Mouse (Mus musculus) cortical plate, adult 2 months (tissue): ENCODE measurements at regions not wholly inside any gene's neighbourhood (a gene's known extent, or its start where the extent isn't known, plus 50 kb on each side); places are given as distances from the start of the nearest gene placed in this dataset.

Experiments
- CTCF ChIP-seq: fragments of 200-500 bp; IDR thresholded peaks from 2 replicates; pipeline ENCODE4 v1.5.1; 2011; ENCODE audit warnings: mild to moderate bottlenecking, control low read depth, low read length; ENCODE audit not compliant: insufficient read depth; ENCODE audit errors: extremely low read depth
- POLR2A ChIP-seq: fragments of 200-500 bp; IDR thresholded peaks from 2 replicates; pipeline ENCODE4 v1.6.1; 2011; ENCODE audit warnings: mild to moderate bottlenecking, low read length, control low read depth; ENCODE audit not compliant: insufficient read depth; ENCODE audit errors: extremely low read depth

GRCm38 (mm10) chr4:127440602-127441001, 82.6 kb upstream of the Gjb5 start:
- TF ChIP-seq POLR2A (no peak), CTCF (no peak)
